Mouse (Mus musculus): ENCODE data around the gene Sema4c.
A peak's percentile ranks its signal among the peaks of the same experiment; 100 is the strongest.
"Not testable (repeated sequence)": the region's sequence is repeated elsewhere in the genome, so short reads cannot be mapped to it uniquely, and the experiment has no call there.

Sema4c gene

DNA sequence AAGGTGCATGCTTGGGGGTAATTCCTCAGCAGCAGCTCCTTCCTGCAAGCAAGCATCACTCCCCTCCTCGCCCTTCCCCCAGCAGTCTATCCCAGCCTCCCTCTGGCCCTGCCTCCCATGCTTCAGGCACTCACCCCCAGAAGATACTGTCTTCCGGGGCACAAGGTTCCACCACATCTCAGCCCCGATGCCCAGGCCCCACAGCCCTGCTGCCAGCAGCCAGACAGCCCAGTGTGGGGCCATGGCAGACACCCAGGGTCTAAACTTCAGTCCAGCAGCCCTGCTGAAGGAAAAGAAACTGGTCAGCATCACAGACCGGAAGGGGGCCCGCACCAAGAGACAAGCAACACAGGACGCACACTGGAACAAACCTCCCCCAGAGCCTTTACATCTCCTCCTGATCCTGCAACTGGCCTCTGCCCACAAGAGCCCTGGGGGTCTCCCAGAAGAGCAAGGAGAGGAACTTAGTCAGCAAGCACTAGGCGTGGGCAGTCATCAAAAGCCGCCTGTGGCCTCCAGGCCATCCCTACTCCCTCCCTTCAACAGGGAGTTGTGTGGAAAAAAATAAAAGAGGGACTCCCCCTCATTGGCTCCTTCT is 2.3 kb downstream of the Sema4c start:
- no peak for DNase-seq (ENCODE audit: low spot score)

GRCm38 (mm10) chr1:36554633-36555399 is 3.3 kb downstream of the Sema4c start:
- DNase-seq (ENCODE audit: low spot score), result no peak

DNA sequence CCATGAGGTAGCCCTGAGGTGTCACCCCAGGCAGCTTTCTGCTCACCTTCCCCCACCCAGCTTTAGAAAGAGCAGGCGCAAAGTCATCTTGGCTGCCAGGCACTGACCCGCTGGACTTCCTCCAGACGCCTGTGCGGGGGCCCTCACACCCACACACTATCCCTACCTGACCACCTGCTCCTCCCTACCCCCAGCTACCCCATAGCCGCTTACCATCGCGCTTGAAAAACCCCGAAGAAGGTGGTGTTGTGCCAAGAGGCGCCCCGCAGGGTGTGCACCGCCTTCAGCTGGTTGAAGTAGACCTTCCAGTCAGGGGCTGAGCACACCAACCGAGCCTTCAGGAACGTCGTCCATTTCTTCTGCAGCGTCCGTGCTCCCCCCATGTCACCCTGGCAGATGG is 5.6 kb downstream of the Sema4c start:
- no peak for DNase-seq (ENCODE audit: low spot score)

- DNase-seq (ENCODE audit: low spot score), result no peak
Observed at GRCm38 (mm10) chr1:36551904-36552303, 6.2 kb downstream of the Sema4c start.

DNA sequence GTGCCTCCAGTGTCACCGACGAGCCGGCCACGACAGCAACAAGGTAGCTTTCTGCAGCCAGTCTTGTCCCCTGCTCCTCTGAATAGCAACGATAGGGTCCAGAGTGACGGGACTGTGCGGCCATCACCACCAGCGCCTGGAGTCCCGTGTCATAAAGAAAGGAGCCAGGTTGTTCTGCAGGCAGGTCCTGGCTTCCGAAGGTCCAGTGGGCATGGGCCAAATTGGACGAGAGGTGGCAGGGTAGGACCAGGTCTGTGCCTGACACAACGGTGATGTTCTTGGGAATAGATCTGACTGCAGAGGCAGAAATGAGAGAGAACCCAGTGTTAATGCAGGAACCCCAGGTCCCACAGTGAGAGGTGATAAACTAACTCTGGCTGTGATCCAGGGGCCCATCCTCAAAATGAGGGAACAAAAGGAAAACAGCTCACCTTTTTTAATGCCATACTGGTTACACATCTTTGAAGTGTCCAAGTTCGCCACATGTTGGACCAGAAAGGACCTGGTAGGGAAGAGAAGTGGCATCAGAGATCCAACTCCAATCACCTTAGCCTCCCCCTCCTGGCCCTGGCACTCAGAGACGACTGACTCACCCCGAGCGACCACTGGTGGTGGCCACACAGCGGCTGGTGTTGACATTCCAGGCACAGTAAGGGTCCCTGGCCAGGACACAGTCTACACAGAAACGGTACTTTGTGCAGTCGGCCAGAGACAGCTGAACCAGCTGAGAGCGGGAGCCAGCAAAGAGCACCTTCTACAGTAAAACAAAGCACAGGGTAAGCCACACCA is 7.9 kb downstream of the Sema4c start:
- no peak for DNase-seq (ENCODE audit: low spot score)

DNA sequence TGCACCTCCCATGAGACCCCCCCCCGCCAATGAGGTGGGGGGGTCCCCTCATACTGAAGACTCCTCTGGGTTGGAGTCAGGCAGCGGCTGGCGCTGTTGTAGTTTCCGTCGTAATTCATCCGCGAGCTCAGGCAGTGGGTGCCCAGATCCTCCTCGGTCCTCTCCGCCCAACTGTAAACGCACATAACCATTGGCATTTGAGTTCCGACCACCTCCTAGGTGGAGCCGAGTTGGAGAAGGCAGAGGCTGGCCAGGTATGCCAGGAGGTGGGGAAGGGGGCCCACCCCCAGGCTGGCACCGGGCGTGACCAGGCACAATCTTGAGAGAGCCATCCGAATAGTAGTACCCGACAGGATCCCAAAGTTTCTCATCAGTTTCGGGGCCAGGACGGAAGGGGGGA is 8.7 kb downstream of the Sema4c start:
- no peak for DNase-seq (ENCODE audit: low spot score)

- no peak for DNase-seq (ENCODE audit: low spot score)
Observed at GRCm38 (mm10) chr1:36548771-36549170, 9.4 kb downstream of the Sema4c start.

GRCm38 (mm10) chr1:36547981-36548598 is 10.1 kb downstream of the Sema4c start:
- DNase-seq (ENCODE audit: low spot score), result no peak

- peak; percentile 93 for DNase-seq (ENCODE audit: low spot score)
Observed at GRCm38 (mm10) chr1:36546888-36547471, 11.2 kb downstream of the Sema4c start, which contains the start of gene Ankrd39. Gene Ankrd39, minus strand, starts transcription at chr1:36547445.

- peak; percentile 39 for DNase-seq (ENCODE audit: low spot score)
Observed at GRCm38 (mm10) chr1:36545845-36546600, 12.1 kb downstream of the Sema4c start.

DNA sequence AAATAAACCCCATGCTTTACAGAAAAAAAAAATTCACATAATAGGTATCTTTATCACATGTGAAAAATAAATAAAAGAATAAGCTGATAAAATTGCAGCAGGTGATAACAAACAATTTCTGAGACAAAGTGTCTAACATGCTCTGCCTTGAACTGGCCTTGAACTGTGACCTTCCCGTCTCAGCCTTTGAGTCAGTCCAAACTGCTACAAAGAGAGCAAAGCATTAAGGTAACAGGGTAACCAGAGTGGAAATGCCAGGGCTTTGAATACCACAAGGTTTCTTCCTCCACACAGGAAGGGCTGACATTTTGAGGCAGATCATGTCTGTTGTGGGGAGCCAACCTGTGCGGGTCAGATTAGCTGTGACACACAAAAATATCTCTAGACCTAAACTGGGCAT is 12.8 kb downstream of the Sema4c start:
- no peak for DNase-seq (ENCODE audit: low spot score)

DNA sequence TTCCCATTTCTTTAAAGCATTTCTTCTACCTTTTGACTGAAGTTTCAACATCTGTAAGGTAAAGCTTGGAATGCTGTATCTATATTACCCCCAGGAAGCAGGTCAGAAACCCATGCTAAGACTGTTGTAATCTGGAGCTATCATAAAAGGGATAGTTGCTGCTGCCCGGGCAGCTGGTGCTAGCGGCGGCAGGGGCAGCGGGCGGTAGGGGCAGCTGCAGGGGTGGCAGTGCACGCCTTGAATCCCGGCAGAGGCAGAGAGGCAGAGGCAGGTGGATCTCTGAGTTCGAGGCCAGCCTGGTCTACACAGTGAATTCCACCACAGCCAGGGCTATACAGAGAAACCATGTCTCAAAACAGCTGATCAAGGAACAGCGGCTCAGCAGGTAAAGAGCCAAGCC is 15.2 kb downstream of the Sema4c start:
- DNase-seq (ENCODE audit: low spot score), result no peak

DNA sequence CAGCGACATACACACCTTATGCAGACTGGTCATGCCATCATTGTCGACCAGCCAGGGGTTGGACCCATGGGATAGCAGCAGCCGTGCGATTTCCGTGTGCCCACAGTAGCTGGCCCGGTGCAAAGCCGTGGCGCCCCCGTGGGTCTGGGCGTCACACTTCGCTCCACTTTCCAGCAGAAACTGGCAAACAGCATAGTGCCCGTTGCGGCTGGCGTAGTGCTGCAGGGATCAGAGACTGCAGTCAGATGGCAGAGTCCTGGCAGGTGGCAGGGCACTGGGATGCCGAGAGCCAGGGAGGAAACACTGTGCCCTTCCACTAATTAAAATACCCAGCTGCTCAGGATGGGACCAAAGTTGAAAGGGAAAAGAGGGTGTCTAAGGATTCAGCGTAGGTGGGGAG is 16.3 kb downstream of the Sema4c start:
- DNase-seq (ENCODE audit: low spot score), result no peak

DNA sequence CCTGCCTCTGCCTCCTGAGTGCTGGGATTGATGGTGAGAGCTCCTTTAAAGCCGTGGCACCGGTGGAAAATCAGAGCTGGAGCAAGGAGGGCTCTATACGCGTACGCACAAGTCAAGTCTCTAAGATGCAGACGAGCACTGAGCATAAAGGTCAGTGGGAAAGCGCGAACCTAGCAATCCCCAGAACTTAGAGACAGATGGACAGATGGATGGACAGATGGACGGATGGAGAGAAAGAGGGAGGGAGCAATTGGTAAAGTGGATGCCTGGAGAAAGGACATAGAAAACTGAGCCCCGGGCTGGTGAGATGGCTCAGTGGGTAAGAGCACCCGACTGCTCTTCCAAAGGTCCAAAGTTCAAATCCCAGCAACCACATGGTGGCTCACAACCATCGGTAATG is 17.3 kb downstream of the Sema4c start:
- DNase-seq (ENCODE audit: low spot score), result no peak

GRCm38 (mm10) chr1:36540132-36540531 is 18.0 kb downstream of the Sema4c start:
- DNase-seq (ENCODE audit: low spot score), result no peak

DNA sequence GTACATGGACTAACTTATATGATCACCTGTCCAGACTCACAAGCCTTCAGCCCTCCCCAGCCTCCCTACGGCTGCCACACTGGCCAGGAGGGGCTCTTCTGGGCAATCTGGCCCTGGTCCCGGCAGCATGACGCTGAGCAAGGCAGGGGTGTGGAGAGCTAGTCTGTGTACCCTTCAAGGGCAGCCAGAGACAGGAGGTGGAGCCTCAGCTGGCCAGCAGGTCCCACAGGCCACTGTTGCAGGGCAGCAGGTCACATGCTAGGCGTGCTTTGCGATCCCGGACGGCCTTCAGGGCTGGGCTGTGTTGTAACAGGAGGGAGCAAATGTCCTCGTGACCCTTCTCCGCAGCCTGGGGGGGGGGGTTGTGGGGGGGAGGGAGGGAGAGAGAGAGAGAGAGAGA is 19.0 kb downstream of the Sema4c start, which contains the start of gene Gm42417:
Gene Gm42417, minus strand, starts transcription at position 244 of the 400 bp plus-strand sequence.
- DNase-seq (ENCODE audit: low spot score), result no peak

GRCm38 (mm10) chr1:36538727-36539126 is 19.4 kb downstream of the Sema4c start:
- DNase-seq (ENCODE audit: low spot score), result no peak

- DNase-seq (ENCODE audit: low spot score), result not testable (repeated sequence)
Observed at GRCm38 (mm10) chr1:36536783-36537182, 21.4 kb downstream of the Sema4c start, which contains the start of gene Ankrd23. Gene Ankrd23, minus strand, starts transcription at chr1:36536883.

DNA sequence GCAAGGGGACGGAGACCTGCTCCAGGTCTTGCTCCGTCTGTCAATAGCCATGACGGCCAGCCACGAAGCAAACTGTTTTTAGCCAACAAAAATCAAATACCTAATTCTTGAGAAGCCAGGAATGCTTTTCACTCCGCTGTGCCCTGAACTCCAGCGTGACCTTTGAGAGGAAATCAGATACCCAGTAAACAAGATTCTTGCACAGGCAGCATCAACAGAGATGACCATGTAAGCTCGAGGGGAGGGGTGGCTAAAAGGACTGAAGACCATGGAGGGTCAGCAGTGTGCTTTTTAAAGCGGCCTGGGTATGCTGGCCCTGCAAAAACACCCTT is 21.8 kb downstream of the Sema4c start:
- no peak for DNase-seq (ENCODE audit: low spot score)

GRCm38 (mm10) chr1:36535477-36536396 is 22.4 kb downstream of the Sema4c start:
- DNase-seq (ENCODE audit: low spot score), result no peak

All from T-cell, adult 2 months (primary cell).